In the genomic region with DNA sequence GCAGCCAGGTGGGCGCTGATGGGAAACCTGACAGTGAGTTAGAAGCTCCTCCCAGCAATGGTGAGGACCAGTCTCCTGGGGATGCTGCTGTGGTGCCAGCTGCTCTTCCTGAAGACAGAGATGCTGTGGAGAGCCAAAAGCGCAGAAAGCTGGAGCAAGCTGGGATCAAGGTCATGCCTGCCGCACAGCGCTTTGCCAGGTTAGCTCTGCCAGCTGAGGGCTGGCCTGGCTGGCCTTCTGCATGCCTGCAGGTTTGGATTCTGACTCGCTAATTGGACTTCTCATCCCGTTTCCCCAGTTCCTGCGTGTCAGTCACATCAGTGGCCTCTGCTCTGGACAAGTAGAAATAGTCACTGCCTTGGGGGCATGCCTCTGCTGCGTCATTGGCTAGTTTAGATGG, we compare ENCODE assay signal across 19 mouse cellular contexts.
A peak's percentile ranks its signal among the peaks of the same experiment; 100 is the strongest.
DNase-seq lines count a peak whose midpoint lies in the region; ATAC-seq and TF ChIP-seq lines count a peak whose summit lies in the region.
"Had no signal": no experiment of that assay in that cellular context is flagged by ENCODE, and none has a peak within 500 bp of the region (broad histone marks: within the 10 kb centered on the region; RNA-seq: fewer than 3 reads in every experiment).

No protein-coding gene starts in this region.

- TF ChIP-seq CTCF in midbrain, postnatal 0 days (IDR thresholded peaks at IDR 0.05): no peak

- DNase-seq in heart, adult 11 months: peak; percentile 94
- no peak for DNase-seq in heart, embryonic 10.5 days (ENCODE audit: low spot score)
- peak; percentile 28 for DNase-seq in midbrain, postnatal 0 days (ENCODE audit: low spot score)
- peak; percentile 62 to 63 for DNase-seq in adrenal gland, postnatal 36 days
- peak; percentile 23 to 36 for DNase-seq in heart, postnatal 36 days
- DNase-seq in layer of hippocampus, adult 9-10 months (ENCODE audit: low spot score): no peak
- DNase-seq in frontal cortex, postnatal 10 days (ENCODE audit: low spot score in 2 of 2): no peak
- DNase-seq: kidney, postnatal 36 days; layer of hippocampus, adult 9-11 months; liver, embryonic 13.5 days; lung, embryonic 14.5 days; lung, postnatal 4 days; spleen, adult 18-20 months; thymus, postnatal 36 days had no signal

- intact Hi-C loops in heart, postnatal 36 days (cut with DNase I): no loop called here

- H3K27me3 ChIP-seq in heart, embryonic 10.5 days (ENCODE audit: insufficient read depth, poor library complexity, severe bottlenecking): no peaks in the 10 kb centered on the region
- H3K27me3 ChIP-seq in midbrain, postnatal 0 days (ENCODE audit: insufficient read depth, low read length): no peaks in the 10 kb centered on the region
- H3K27me3 ChIP-seq in midbrain, embryonic 15.5 days (replicated peaks): no peaks in the 10 kb centered on the region
- H3K27me3 ChIP-seq: forebrain, embryonic 13.5 days; limb, embryonic 13.5 days; liver, embryonic 13.5 days had no signal

- no peak for ATAC-seq in midbrain, postnatal 0 days (ENCODE audit: low FRiP score)
- no peak for ATAC-seq in midbrain, embryonic 15.5 days (replicated peaks)
- ATAC-seq: forebrain, embryonic 13.5 days had no signal

- H3K27ac ChIP-seq in heart, embryonic 10.5 days: no peak overlapping the region
- H3K27ac ChIP-seq in midbrain, postnatal 0 days (ENCODE audit: low read depth, low read length): no peak overlapping the region
- H3K27ac ChIP-seq in midbrain, embryonic 15.5 days: no peak overlapping the region
- H3K27ac ChIP-seq: embryonic facial prominence, embryonic 10.5 days; forebrain, embryonic 13.5 days; heart, embryonic 13.5 days; limb, embryonic 13.5 days; liver, embryonic 13.5 days had no signal

- H3K4me1 ChIP-seq in heart, embryonic 10.5 days: no peaks in the 10 kb centered on the region; the same call in 1 of the 2 replicates
- no peaks in the 10 kb centered on the region for H3K4me1 ChIP-seq in midbrain, postnatal 0 days (ENCODE audit: insufficient read depth, low read length)
- 0 out of 2 replicates have a peak, but pooled peaks cover 3% of the 10 kb centered on the region for H3K4me1 ChIP-seq in midbrain, embryonic 15.5 days
- H3K4me1 ChIP-seq: liver, embryonic 13.5 days had no signal

- no peak overlapping the region for H3K4me2 ChIP-seq in midbrain, postnatal 0 days (ENCODE audit: low read depth, low read length, poor library complexity, severe bottlenecking)
- no peak overlapping the region for H3K4me2 ChIP-seq in midbrain, embryonic 15.5 days
- H3K4me2 ChIP-seq: forebrain, embryonic 13.5 days; heart, embryonic 13.5 days; limb, embryonic 13.5 days; liver, embryonic 13.5 days; lung, embryonic 14.5 days had no signal

- H3K9ac ChIP-seq in midbrain, postnatal 0 days (replicated peaks; ENCODE audit: low read length, poor library complexity, severe bottlenecking): no peak overlapping the region
- H3K9ac ChIP-seq in midbrain, embryonic 15.5 days: no peak overlapping the region
- H3K9ac ChIP-seq: forebrain, embryonic 13.5 days; heart, embryonic 13.5 days; limb, embryonic 13.5 days; liver, embryonic 13.5 days; lung, embryonic 14.5 days had no signal

- H3K36me3 ChIP-seq in heart, embryonic 10.5 days: peaks cover 4% of the 10 kb centered on the region; the same call in 1 of the 2 replicates
- peaks cover 4% of the 10 kb centered on the region; the same call in 1 of the 2 replicates for H3K36me3 ChIP-seq in midbrain, postnatal 0 days (ENCODE audit: insufficient read depth, low read length)
- H3K36me3 ChIP-seq in midbrain, embryonic 15.5 days (replicated peaks): no peaks in the 10 kb centered on the region
- H3K36me3 ChIP-seq: liver, embryonic 13.5 days had no signal

- H3K9me3 ChIP-seq in heart, embryonic 10.5 days: no peaks in the 10 kb centered on the region
- H3K9me3 ChIP-seq in midbrain, postnatal 0 days (ENCODE audit: low read length): no peaks in the 10 kb centered on the region
- no peaks in the 10 kb centered on the region for H3K9me3 ChIP-seq in midbrain, embryonic 15.5 days
- H3K9me3 ChIP-seq: embryonic facial prominence, embryonic 10.5 days; forebrain, embryonic 13.5 days; heart, embryonic 13.5 days; limb, embryonic 13.5 days; liver, embryonic 13.5 days had no signal

- WGBS in heart, embryonic 10.5 days: 81% methylated on average over 8 of the region's 8 CpGs
- 84% methylated on average over 8 of the region's 8 CpGs for WGBS in midbrain, postnatal 0 days
- 88% methylated on average over 8 of the region's 8 CpGs for WGBS in midbrain, embryonic 15.5 days

- no peak overlapping the region for H3K4me3 ChIP-seq in heart, embryonic 10.5 days
- H3K4me3 ChIP-seq in midbrain, postnatal 0 days (ENCODE audit: low read depth, low read length): no peak overlapping the region
- H3K4me3 ChIP-seq in midbrain, embryonic 15.5 days: no peak overlapping the region
- H3K4me3 ChIP-seq: embryonic facial prominence, embryonic 10.5 days; forebrain, embryonic 13.5 days; heart, embryonic 13.5 days; limb, embryonic 13.5 days; liver, embryonic 13.5 days had no signal

Comparison
In these comparisons a context has a peak if more than half of its experiments do, and no peak if none do; other contexts are left out.
1. DNase-seq: peak in heart, adult 11 months (single experiment), midbrain, postnatal 0 days (single experiment), adrenal gland, postnatal 36 days (2 of 2) and heart, postnatal 36 days (2 of 2); none in heart, embryonic 10.5 days (single experiment), layer of hippocampus, adult 9-10 months (single experiment) and frontal cortex, postnatal 10 days (0 of 2).